Mouse (Mus musculus) bone marrow, adult 2 months (tissue): ENCODE data around the gene Prf1. TPM values are rescaled to one million over a fixed set of nuclear protein-coding genes. Genes with fewer than 3 reads are reported as not detected.

Experiments
- H3K27ac ChIP-seq: fragments of 200-500 bp; 2 replicates; pipeline ENCODE4 v1.5.1; 2012; ENCODE audit warnings: low read depth, mild to moderate bottlenecking, control low read depth, inconsistent platforms, low read length; ENCODE audit not compliant: control insufficient read depth, poor library complexity, insufficient read depth
- H3K4me1 ChIP-seq: fragments of 200-500 bp; 2 replicates; pipeline ENCODE4 v1.6.1; 2011; ENCODE audit warnings: low read length; ENCODE audit not compliant: control insufficient read depth, insufficient read depth
- H3K4me3 ChIP-seq: fragments of 200-500 bp; replicated peaks from 2 replicates; pipeline ENCODE3; 2011; ENCODE audit warnings: mild to moderate bottlenecking, low read depth, low read length, control low read depth; ENCODE audit not compliant: control insufficient read depth
- CTCF ChIP-seq: fragments of 200-500 bp; IDR thresholded peaks from 2 replicates; pipeline ENCODE4 v1.5.1; 2011; ENCODE audit warnings: low read length, control low read depth; ENCODE audit not compliant: control insufficient read depth, insufficient read depth
- POLR2A ChIP-seq: fragments of 200-500 bp; IDR thresholded peaks from 2 replicates; pipeline ENCODE4 v1.6.1; 2011; ENCODE audit warnings: low read depth, mild to moderate bottlenecking, control low read depth, low read length, borderline replicate concordance; ENCODE audit not compliant: control insufficient read depth
- WGBS: fragments of 180-500 bp; shearing (Covaris S2); methylation state at CpG from one replicate; pipeline ENCODE4 v1.1.7; 2018; 5-methylcytosine and 5-hydroxymethylcytosine counted together
- polyA plus RNA-seq: library from polyadenylated mRNA; stranded (reverse); fragments of >200 nt; gene quantifications from 2 replicates; pipeline ENCODE4 v1.2.4, GENCODE M21; 2011; ENCODE audit warnings: low replicate concordance; ENCODE audit not compliant: missing spikeins, insufficient read depth, insufficient read length

Prf1 gene
- polyA plus RNA-seq, 1 experiment = 1.0 TPM

DNA sequence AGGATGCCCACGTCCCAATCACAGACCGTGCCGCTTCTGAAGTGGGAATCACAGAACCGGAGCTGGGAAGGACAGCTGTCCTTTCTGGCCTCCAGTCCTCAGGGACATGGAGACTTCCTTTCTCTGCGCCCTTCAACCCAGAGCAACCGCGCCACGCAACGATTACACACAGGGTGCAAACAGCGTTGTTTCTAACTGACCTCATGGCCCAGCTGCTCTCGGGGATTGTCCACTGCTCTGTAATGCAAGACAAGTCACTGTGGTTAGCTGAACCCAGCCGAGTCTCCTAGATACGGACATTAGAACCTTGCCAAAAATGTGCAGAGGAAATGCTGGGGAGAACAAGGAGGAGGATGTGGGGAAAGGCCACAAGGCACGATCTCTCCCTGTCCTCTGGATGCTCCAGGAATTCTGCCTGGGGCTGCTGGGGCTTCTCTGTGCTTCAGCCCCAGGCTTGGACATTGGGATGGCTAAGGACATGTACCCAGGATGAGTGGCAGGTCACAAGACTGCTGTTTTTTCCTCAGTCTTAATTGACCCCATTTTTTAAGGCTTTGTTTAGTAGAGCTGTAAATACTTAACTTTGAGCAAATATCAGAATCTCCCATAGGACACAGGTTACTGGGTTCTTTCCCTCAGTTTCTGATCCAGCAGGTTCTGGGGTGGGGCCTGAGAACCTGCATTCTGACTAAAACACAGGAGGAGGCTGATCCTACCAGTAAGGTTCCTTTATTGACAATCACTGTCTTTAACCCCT, 19.5 kb upstream of the Prf1 start:
- Histone ChIP-seq H3K4me1 (no peaks in the 10 kb centered on the region), H3K27ac (peak overlapping the region; percentile 34; the same call in 1 of the 2 replicates), H3K4me3 (no peak overlapping the region)
- TF ChIP-seq POLR2A (no peak), CTCF (no peak)
- 27% methylated on average over 14 of the region's 14 CpGs for WGBS

DNA sequence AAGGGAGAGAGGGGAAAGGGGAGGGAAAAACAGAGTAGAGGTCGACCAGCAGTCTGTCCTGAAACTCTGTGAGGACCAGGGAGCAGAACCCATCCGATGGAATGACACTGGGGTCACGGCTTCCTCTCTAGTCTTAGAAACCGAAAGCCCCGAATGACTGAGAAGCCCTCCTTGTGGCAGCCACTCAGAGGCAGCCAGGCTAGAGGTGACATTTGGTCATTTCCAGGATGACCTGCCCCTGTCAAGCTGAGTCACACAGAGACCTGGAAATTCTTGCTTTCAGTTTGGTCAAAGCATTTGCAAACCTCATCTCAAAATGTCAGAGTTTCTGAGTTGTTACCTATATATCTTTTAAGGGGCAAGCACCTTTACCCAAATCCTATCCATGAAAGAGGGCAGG, 16.5 kb upstream of the Prf1 start:
- 71% methylated on average over 5 of the region's 5 CpGs for WGBS
- H3K4me3 ChIP-seq = no peak overlapping the region
- no peaks in the 10 kb centered on the region for H3K4me1 ChIP-seq
- no peak overlapping the region for H3K27ac ChIP-seq
- TF ChIP-seq CTCF = no peak

DNA sequence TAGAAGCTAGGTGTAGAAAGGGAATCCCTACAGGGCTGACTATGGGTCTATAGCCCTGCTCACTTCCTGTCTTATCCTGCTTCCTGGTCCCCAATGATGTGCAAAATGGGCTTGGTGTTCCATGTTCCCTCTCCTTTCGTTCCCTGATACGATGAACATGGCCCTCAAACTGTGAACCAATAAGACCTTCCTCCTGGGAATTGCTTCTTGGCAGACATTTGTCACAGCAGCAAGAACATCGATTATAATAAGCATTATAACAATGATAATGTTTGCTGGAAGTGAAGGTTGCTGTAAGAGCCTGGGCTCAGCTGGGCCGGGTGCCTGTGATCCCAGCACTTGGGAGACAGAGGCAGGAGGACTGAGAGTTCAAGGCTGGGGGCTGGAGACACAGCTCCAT, 13.3 kb upstream of the Prf1 start:
- no peaks in the 10 kb centered on the region for H3K4me1 ChIP-seq
- 75% methylated on average over 4 of the region's 4 CpGs for WGBS
- H3K27ac ChIP-seq = no peak overlapping the region
- TF ChIP-seq CTCF = no peak
- TF ChIP-seq POLR2A = no peak
- H3K4me3 ChIP-seq = no peak overlapping the region

DNA sequence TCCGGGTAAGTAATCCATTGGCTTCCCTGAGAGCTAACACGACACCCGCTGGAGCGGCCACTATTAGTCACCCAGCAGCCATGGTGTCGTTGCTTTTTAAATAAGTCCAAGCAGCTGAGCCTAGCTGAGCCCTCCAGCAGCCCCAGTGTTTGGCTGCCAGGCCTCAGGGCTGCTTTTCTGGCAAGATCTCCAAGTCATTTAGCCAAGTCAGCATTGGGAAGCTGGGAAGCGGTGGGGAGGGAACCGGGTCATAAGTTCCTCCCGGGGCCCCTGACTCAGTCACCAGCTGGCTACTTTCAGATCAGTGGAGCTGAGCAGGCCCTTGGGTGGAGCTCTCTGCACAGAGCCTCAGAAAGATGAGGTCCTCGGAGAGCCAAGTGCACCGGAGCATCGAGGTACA, 12.4 kb upstream of the Prf1 start:
- Histone ChIP-seq H3K4me1 (no peaks in the 10 kb centered on the region), H3K4me3 (no peak overlapping the region), H3K27ac (no peak overlapping the region)
- TF ChIP-seq POLR2A (no peak), CTCF (no peak)
- WGBS = 84% methylated on average over 11 of the region's 11 CpGs

DNA sequence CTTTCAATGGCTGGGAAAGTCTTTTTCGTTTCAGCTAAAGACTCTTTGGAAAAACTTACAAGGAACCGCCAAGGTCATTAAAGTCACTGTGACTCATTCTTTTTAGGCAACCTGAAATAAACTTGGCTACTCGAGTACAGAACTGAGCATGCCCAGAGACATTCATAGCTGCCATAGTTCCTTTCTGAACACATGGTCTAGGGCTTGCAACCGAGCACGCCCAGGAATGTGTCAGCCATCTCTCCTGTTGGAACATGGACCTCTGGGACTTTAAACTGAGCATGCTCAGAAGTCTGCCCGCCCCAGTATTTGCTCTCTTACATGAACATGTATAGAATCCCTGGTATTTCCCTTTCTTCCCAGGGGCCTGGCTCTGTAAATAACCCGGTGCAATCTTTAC, 11.4 kb upstream of the Prf1 start:
- TF ChIP-seq CTCF = no peak
- TF ChIP-seq POLR2A = no peak
- no peak overlapping the region for H3K4me3 ChIP-seq
- no peaks in the 10 kb centered on the region for H3K4me1 ChIP-seq
- H3K27ac ChIP-seq = no peak overlapping the region
- 67% methylated on average over 7 of the region's 7 CpGs for WGBS

DNA sequence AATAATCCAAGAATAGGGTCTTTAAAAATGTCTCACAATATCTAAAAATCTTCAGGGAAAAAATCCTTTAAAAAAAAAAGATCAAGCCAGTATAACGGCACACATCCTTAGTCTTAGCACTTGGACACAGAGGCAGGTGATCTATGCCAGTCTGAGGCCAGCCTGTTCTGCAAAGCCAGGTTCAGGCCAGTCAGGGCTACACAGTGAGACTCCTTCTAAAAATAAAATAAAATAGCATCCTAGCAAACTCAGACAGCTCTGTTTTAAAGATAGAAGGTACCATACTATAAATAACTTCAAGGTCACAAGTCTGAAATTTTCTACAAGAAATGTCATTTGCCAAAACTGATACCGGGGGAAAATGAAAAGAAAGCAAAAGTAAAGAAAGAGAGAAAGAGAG, 7.6 kb upstream of the Prf1 start:
- no peak for TF ChIP-seq CTCF
- TF ChIP-seq POLR2A = no peak
- Histone ChIP-seq H3K4me3 (no peak overlapping the region), H3K27ac (no peak overlapping the region), H3K4me1 (no peaks in the 10 kb centered on the region)
- 45% methylated on average over 2 of the region's 2 CpGs for WGBS

DNA sequence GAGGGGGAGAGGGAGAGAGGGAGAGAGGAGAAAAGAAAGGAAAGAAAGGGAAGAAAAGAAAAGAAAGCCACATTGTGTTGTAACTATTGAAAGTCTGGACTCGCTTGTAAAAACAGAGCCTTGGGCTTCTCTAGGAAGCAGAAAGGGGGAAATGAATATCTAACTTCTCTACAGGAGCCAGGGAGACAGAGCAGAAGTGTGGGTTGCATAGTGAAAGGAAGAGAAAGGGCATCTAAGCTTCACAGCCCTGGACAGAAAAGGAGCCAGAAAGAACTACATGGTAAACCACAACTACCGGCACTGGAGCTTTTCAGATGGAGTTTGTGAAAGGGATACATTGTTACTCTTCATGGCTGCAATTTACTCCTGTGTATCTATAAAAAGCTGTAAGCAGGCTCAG, 7.2 kb upstream of the Prf1 start:
- TF ChIP-seq POLR2A (no peak), CTCF (no peak)
- H3K4me3 ChIP-seq = no peak overlapping the region
- 2% methylated on average over 2 of the region's 2 CpGs for WGBS

DNA sequence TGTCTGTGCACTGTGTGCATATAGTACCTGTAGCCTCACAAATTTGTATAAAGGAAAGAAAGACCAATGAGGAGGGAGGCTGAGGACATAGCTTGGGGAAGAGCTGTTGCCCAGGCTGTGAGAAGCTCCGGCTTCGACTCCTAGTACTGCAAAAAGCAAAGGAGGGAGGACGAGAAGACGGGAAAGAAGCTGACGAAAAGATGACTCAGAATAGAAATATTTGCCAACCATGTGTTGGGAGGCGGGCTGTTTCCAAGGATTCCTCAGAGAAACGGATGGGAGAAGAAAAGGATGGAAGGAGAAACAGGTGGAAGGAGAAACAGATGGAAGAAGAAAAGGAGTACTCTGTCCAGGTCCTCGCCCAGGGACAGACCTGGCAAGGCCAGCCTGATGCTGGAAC, 3.4 kb upstream of the Prf1 start:
- Histone ChIP-seq H3K4me1 (no peaks in the 10 kb centered on the region; the same call in 1 of the 2 replicates), H3K27ac (no peak overlapping the region), H3K4me3 (no peak overlapping the region)
- TF ChIP-seq POLR2A (no peak), CTCF (no peak)
- WGBS = 78% methylated on average over 8 of the region's 8 CpGs

More for the DNA sequence above, 7.2 kb upstream of the Prf1 start:
- H3K27ac ChIP-seq = no peak overlapping the region
- H3K4me1 ChIP-seq = no peaks in the 10 kb centered on the region
